8 mouse cellular contexts compared by ENCODE assay signal in genomic region chr6:83077630-83078323, GRCm38 (mm10). TPM values are rescaled to one million over a fixed set of nuclear protein-coding genes. Genes with fewer than 3 reads are reported as not detected.
A peak's percentile ranks its signal among the peaks of the same experiment; 100 is the strongest.
DNase-seq lines count a peak whose midpoint lies in the region; ATAC-seq and TF ChIP-seq lines count a peak whose summit lies in the region.

Pcgf1 (plus strand) TSS chr6:83077869.

- peak; percentile 62 for DNase-seq in retina, postnatal 1 day
- no peak for DNase-seq in retina, embryonic 14.5 days (ENCODE audit: low spot score)
- DNase-seq in Patski (ENCODE audit: low read depth, low spot score) = no peak
- peak; percentile 56 for DNase-seq in midbrain, embryonic 14.5 days
- no peak for DNase-seq in ovary, postnatal 36 days (ENCODE audit: low spot score)

- H3K4me1 ChIP-seq in embryonic facial prominence, embryonic 12.5 days = peaks cover 16% of the 10 kb centered on the region; the same call in 1 of the 2 replicates
- H3K4me1 ChIP-seq in hindbrain, embryonic 15.5 days (replicated peaks) = peaks cover 21% of the 10 kb centered on the region
- H3K4me1 ChIP-seq in limb, embryonic 12.5 days (replicated peaks) = peaks cover 21% of the 10 kb centered on the region
- H3K4me1 ChIP-seq in midbrain, embryonic 14.5 days (ENCODE audit: control insufficient read depth, insufficient read depth, low read length) = peaks cover 14% of the 10 kb centered on the region

- ATAC-seq in Patski = peak; percentile 51
- ATAC-seq in embryonic facial prominence, embryonic 12.5 days (ENCODE audit: insufficient number of reproducible peaks, insufficient read depth, low FRiP score, low TSS enrichment) = peak; percentile 85
- peak; percentile 80 for ATAC-seq in hindbrain, embryonic 15.5 days (ENCODE audit: low FRiP score, low read depth)
- peak; percentile 77 for ATAC-seq in limb, embryonic 12.5 days (ENCODE audit: insufficient number of reproducible peaks, insufficient read depth, low FRiP score, low TSS enrichment, low read depth)
- peak; percentile 77 for ATAC-seq in midbrain, embryonic 14.5 days (ENCODE audit: low FRiP score, low TSS enrichment)

- peaks cover 22% of the 10 kb centered on the region for H3K36me3 ChIP-seq in embryonic facial prominence, embryonic 12.5 days
- peaks cover 10% of the 10 kb centered on the region for H3K36me3 ChIP-seq in hindbrain, embryonic 15.5 days
- H3K36me3 ChIP-seq in limb, embryonic 12.5 days = peaks cover 30% of the 10 kb centered on the region
- H3K36me3 ChIP-seq in midbrain, embryonic 14.5 days (ENCODE audit: control insufficient read depth, insufficient read depth, low read length) = peaks cover 20% of the 10 kb centered on the region

- H3K4me3 ChIP-seq in embryonic facial prominence, embryonic 12.5 days = peak within 1 kb of the TSS; percentile 76
- H3K4me3 ChIP-seq in hindbrain, embryonic 15.5 days = peak within 1 kb of the TSS; percentile 83
- H3K4me3 ChIP-seq in limb, embryonic 12.5 days (replicated peaks) = peak within 1 kb of the TSS; percentile 73
- peak within 1 kb of the TSS; percentile 67 for H3K4me3 ChIP-seq in midbrain, embryonic 14.5 days (replicated peaks; ENCODE audit: low read depth, low read length)

- H3K9me3 ChIP-seq in embryonic facial prominence, embryonic 12.5 days = no peaks in the 10 kb centered on the region
- no peaks in the 10 kb centered on the region for H3K9me3 ChIP-seq in hindbrain, embryonic 15.5 days
- H3K9me3 ChIP-seq in limb, embryonic 12.5 days = no peaks in the 10 kb centered on the region
- no peaks in the 10 kb centered on the region for H3K9me3 ChIP-seq in midbrain, embryonic 14.5 days (ENCODE audit: control insufficient read depth, low read length)

- peaks cover 7% of the 10 kb centered on the region for H3K27me3 ChIP-seq in Patski
- H3K27me3 ChIP-seq in embryonic facial prominence, embryonic 12.5 days = peaks cover 40% of the 10 kb centered on the region
- H3K27me3 ChIP-seq in hindbrain, embryonic 15.5 days = peaks cover 53% of the 10 kb centered on the region
- peaks cover 45% of the 10 kb centered on the region for H3K27me3 ChIP-seq in limb, embryonic 12.5 days
- peaks cover 39% of the 10 kb centered on the region for H3K27me3 ChIP-seq in midbrain, embryonic 14.5 days (ENCODE audit: control insufficient read depth, insufficient read depth, low read length)

- peak within 1 kb of the TSS; percentile 75 for H3K9ac ChIP-seq in embryonic facial prominence, embryonic 12.5 days
- peak within 1 kb of the TSS; percentile 70 for H3K9ac ChIP-seq in hindbrain, embryonic 15.5 days
- H3K9ac ChIP-seq in limb, embryonic 12.5 days (replicated peaks) = peak within 1 kb of the TSS; percentile 86
- peak within 1 kb of the TSS; percentile 76 for H3K9ac ChIP-seq in midbrain, embryonic 14.5 days (replicated peaks; ENCODE audit: low read length)

- peak within 1 kb of the TSS; percentile 92 for H3K4me2 ChIP-seq in embryonic facial prominence, embryonic 12.5 days (replicated peaks)
- peak within 1 kb of the TSS; percentile 95 for H3K4me2 ChIP-seq in hindbrain, embryonic 15.5 days
- H3K4me2 ChIP-seq in limb, embryonic 12.5 days = peak within 1 kb of the TSS; percentile 93
- H3K4me2 ChIP-seq in midbrain, embryonic 14.5 days (ENCODE audit: low read length) = peak within 1 kb of the TSS; percentile 96

- in situ Hi-C loops in Patski (cut with MboI; ENCODE audit: low pct_unique_long_range_greater_than_20kb) = no loop called here

- no peak for TF ChIP-seq CTCF in Patski (IDR thresholded peaks at IDR 0.05)

- H3K27ac ChIP-seq in embryonic facial prominence, embryonic 12.5 days = peak within 1 kb of the TSS; percentile 90
- peak within 1 kb of the TSS; percentile 95 for H3K27ac ChIP-seq in hindbrain, embryonic 15.5 days (replicated peaks)
- peak within 1 kb of the TSS; percentile 85 for H3K27ac ChIP-seq in limb, embryonic 12.5 days
- peak within 1 kb of the TSS; percentile 93 for H3K27ac ChIP-seq in midbrain, embryonic 14.5 days (replicated peaks; ENCODE audit: low read depth, low read length)

- under 1% methylated on average over 54 of the region's 54 CpGs for WGBS in embryonic facial prominence, embryonic 12.5 days
- WGBS in hindbrain, embryonic 15.5 days = under 1% methylated on average over 54 of the region's 54 CpGs
- under 1% methylated on average over 54 of the region's 54 CpGs for WGBS in limb, embryonic 12.5 days
- WGBS in midbrain, embryonic 14.5 days = under 1% methylated on average over 54 of the region's 54 CpGs

- POLR2A ChIA-PET in Patski (lab: Charles Lee) = interaction anchor here (1.0 to 1.7 kb wide), 7 partner anchors 18 to 81 kb away, joined by 3 to 7 read pairs (median 3); partner anchors contain the start of genes Aup1, Htra2, Rtkn and Wbp1

- CTCF ChIA-PET in Patski (lab: Charles Lee) = interaction anchor here (0.7 to 1.8 kb wide), 7 partner anchors 9 to 87 kb away, joined by 3 to 13 read pairs (median 4); partner anchors contain the start of genes Ccdc142 and Gm42688

RNA-seq across cellular contexts. Expression of gene Pcgf1, which starts in this region (rescaled TPM):
- polyA plus RNA-seq in Patski (2021) = 19.7 TPM
- 41.0 and 44.4 TPM in 2 replicates for polyA plus RNA-seq in embryonic facial prominence, embryonic 12.5 days (2016; fragmentation: Nextera tagmentation; extraction: Ambion mirVana)
- polyA plus RNA-seq in hindbrain, embryonic 15.5 days (2015; fragmentation: Nextera tagmentation; extraction: Ambion mirVana) = 45.8 and 45.9 TPM in 2 replicates
- 39.0 and 39.7 TPM in 2 replicates for polyA plus RNA-seq in limb, embryonic 12.5 days (2016; fragmentation: Nextera tagmentation; extraction: Ambion mirVana)
- 43.5 and 58.8 TPM in 2 replicates for polyA plus RNA-seq in midbrain, embryonic 14.5 days (2014; fragmentation: Nextera tagmentation; extraction: Ambion mirVana)

Comparison
In these comparisons a context has a peak if more than half of its experiments do, and no peak if none do; other contexts are left out.
1. DNase-seq: peak in retina, postnatal 1 day (single experiment) and midbrain, embryonic 14.5 days (single experiment); none in retina, embryonic 14.5 days (single experiment), Patski (single experiment) and ovary, postnatal 36 days (single experiment).
2. Peak in every context shown above with its lines, with median percentiles within 50 percentile points of each other: ATAC-seq, H3K27ac ChIP-seq, H3K4me2 ChIP-seq, H3K4me3 ChIP-seq and H3K9ac ChIP-seq.